Mouse (Mus musculus) limb, embryonic 14.5 days (tissue): ENCODE results near the gene Gm10570. TPM values are rescaled to one million over a fixed set of nuclear protein-coding genes. Genes with fewer than 3 reads are reported as not detected.

Experiments used
- ATAC-seq: fragments of 200-750 bp; cut with Nextera tagmentation; 2 replicates; pipeline ENCODE4 v1.8.0; 2017; ENCODE audit warnings: low read depth, moderate number of reproducible peaks, moderate TSS enrichment; ENCODE audit not compliant: low FRiP score
- DNase-seq: peaks from one replicate; pipeline ENCODE4 v3.0.0-alpha.2; 2015; ENCODE audit warnings: low spot score
- H3K27ac ChIP-seq: fragments of 300-500 bp; sonication (generic); replicated peaks from 2 replicates; pipeline ENCODE4 v1.5.1; 2014; ENCODE audit warnings: low read depth, mild to moderate bottlenecking, low read length, moderate library complexity, mixed read lengths
- H3K27me3 ChIP-seq: fragments of 300-500 bp; sonication (generic); 2 replicates; pipeline ENCODE4 v1.6.1; 2014; ENCODE audit warnings: low read length, mixed read lengths; ENCODE audit not compliant: control insufficient read depth, insufficient read depth
- H3K36me3 ChIP-seq: fragments of 300-500 bp; sonication (generic); 2 replicates; pipeline ENCODE4 v1.6.1; 2014; ENCODE audit warnings: mild to moderate bottlenecking, low read length, moderate library complexity, mixed read lengths; ENCODE audit not compliant: control insufficient read depth, insufficient read depth
- H3K4me1 ChIP-seq: fragments of 300-500 bp; sonication (generic); 2 replicates; pipeline ENCODE4 v1.6.1; 2014; ENCODE audit warnings: antibody characterized with exemption, low read length, mixed read lengths; ENCODE audit not compliant: control insufficient read depth, insufficient read depth
- H3K4me2 ChIP-seq: fragments of 300-500 bp; sonication (generic); replicated peaks from 2 replicates; pipeline ENCODE4 v1.6.1; 2014; ENCODE audit warnings: low read depth, mild to moderate bottlenecking, low read length, moderate library complexity; ENCODE audit not compliant: severe bottlenecking
- H3K4me3 ChIP-seq: fragments of 300-500 bp; sonication (generic); replicated peaks from 2 replicates; pipeline ENCODE4 v1.5.1; 2014; ENCODE audit warnings: low read length
- H3K9ac ChIP-seq: fragments of 300-500 bp; sonication (generic); 2 replicates; pipeline ENCODE4 v1.6.1; 2014; ENCODE audit warnings: mild to moderate bottlenecking, low read depth, low read length, moderate library complexity; ENCODE audit not compliant: severe bottlenecking
- H3K9me3 ChIP-seq: fragments of 300-500 bp; sonication (generic); 2 replicates; pipeline ENCODE4 v1.6.1; 2016; ENCODE audit warnings: low read length; ENCODE audit not compliant: control insufficient read depth
- POLR2A ChIP-seq: fragments of 200-500 bp; IDR thresholded peaks from 2 replicates; pipeline ENCODE4 v1.8.0; 2012; ENCODE audit warnings: inconsistent platforms, mild to moderate bottlenecking, moderate library complexity, borderline replicate concordance; ENCODE audit not compliant: insufficient read depth, insufficient read length; ENCODE audit errors: extremely low read depth
- WGBS: fragments of 180-500 bp; shearing (Covaris S2); extraction: QIAGEN DNeasy Blood & Tissue Kit; methylation state at CpG from one replicate; pipeline ENCODE4 v1.1.7; 2014; 5-methylcytosine and 5-hydroxymethylcytosine counted together
- polyA plus RNA-seq, 2 experiments: library from polyadenylated mRNA; depleted of rRNA in 1 of 2; stranded (reverse) in 1 of 2; unstranded in 1 of 2; fragments of >200 nt; fragmentation: Nextera tagmentation in 1 of 2; extraction: Ambion mirVana in 1 of 2; gene quantifications; 2 replicates each; pipeline versions ENCODE4 v1.2.1 to v1.2.3; 2012 to 2014

The Gm10570 gene
- polyA plus RNA-seq (2012; rRNA removed) (0.30 TPM in 1 of 2 replicates, not detected in the other), polyA plus RNA-seq (2014; fragmentation: Nextera tagmentation; extraction: Ambion mirVana) (not detected in 2 replicates)

- H3K27me3 ChIP-seq: peaks cover 38% of the 10 kb centered on the region
- TF ChIP-seq POLR2A: no peak
- H3K36me3 ChIP-seq: 0 out of 2 replicates have a peak, but pooled peaks cover 4% of the 10 kb centered on the region
- H3K9ac ChIP-seq: peak within 1 kb of the TSS; percentile 45; the same call in 1 of the 2 replicates
- H3K4me2 ChIP-seq: peak within 1 kb of the TSS; percentile 87
- H3K4me1 ChIP-seq: peaks cover 7% of the 10 kb centered on the region
- ATAC-seq (peak; percentile 64), DNase-seq (peak; percentile 37)
- no peaks in the 10 kb centered on the region for H3K9me3 ChIP-seq
- H3K27ac ChIP-seq: no peak within 1 kb of the TSS
- H3K4me3 ChIP-seq: peak within 1 kb of the TSS; percentile 46
- under 1% methylated on average over 52 of the region's 52 CpGs for WGBS
These were observed at the start of gene Gm10570, which contains the start of gene Fabp3 for GRCm38 (mm10) chr4:130308231-130309081. Gene Gm10570 (minus strand): TSS chr4:130308674. Gene Fabp3 (plus strand): TSS chr4:130308595.

GRCm38 (mm10) chr4:130357946-130358345 is 49.5 kb upstream of the Gm10570 start:
- DNase-seq (no peak), ATAC-seq (no peak)
- Histone ChIP-seq H3K27ac (no peak overlapping the region), H3K9me3 (no peaks in the 10 kb centered on the region), H3K36me3 (peaks cover 12% of the 10 kb centered on the region), H3K4me2 (no peak overlapping the region), H3K4me1 (peaks cover 14% of the 10 kb centered on the region), H3K4me3 (no peak overlapping the region), H3K27me3 (no peaks in the 10 kb centered on the region), H3K9ac (no peak overlapping the region)
- TF ChIP-seq POLR2A: no peak

GRCm38 (mm10) chr4:130352588-130352987 is 44.1 kb upstream of the Gm10570 start:
- no peak overlapping the region for H3K9ac ChIP-seq
- DNase-seq (no peak), ATAC-seq (no peak)
- no peak overlapping the region for H3K4me3 ChIP-seq
- H3K4me1 ChIP-seq: no peaks in the 10 kb centered on the region
- peaks cover 64% of the 10 kb centered on the region for H3K36me3 ChIP-seq
- H3K4me2 ChIP-seq: no peak overlapping the region
- no peak overlapping the region for H3K27ac ChIP-seq
- 86% methylated on average over 7 of the region's 7 CpGs for WGBS
- no peaks in the 10 kb centered on the region for H3K9me3 ChIP-seq
- no peaks in the 10 kb centered on the region for H3K27me3 ChIP-seq
- no peak for TF ChIP-seq POLR2A

GRCm38 (mm10) chr4:130350690-130351422 is 42.4 kb upstream of the Gm10570 start:
- Histone ChIP-seq H3K27ac (no peak overlapping the region), H3K4me2 (no peak overlapping the region), H3K9me3 (no peaks in the 10 kb centered on the region), H3K4me3 (no peak overlapping the region), H3K27me3 (no peaks in the 10 kb centered on the region), H3K36me3 (peaks cover 70% of the 10 kb centered on the region), H3K9ac (no peak overlapping the region), H3K4me1 (no peaks in the 10 kb centered on the region)
- TF ChIP-seq POLR2A: no peak
- WGBS: 83% methylated on average over 16 of the region's 16 CpGs
- DNase-seq (no peak), ATAC-seq (no peak)

GRCm38 (mm10) chr4:130349666-130350065 is 41.2 kb upstream of the Gm10570 start:
- 93% methylated on average over 6 of the region's 6 CpGs for WGBS
- H3K4me1 ChIP-seq: no peaks in the 10 kb centered on the region
- no peaks in the 10 kb centered on the region for H3K27me3 ChIP-seq
- DNase-seq (no peak), ATAC-seq (no peak)
- H3K9me3 ChIP-seq: no peaks in the 10 kb centered on the region
- H3K27ac ChIP-seq: no peak overlapping the region
- H3K36me3 ChIP-seq: peaks cover 67% of the 10 kb centered on the region
- H3K9ac ChIP-seq: no peak overlapping the region
- no peak overlapping the region for H3K4me2 ChIP-seq
- no peak for TF ChIP-seq POLR2A
- H3K4me3 ChIP-seq: no peak overlapping the region
